ENCODE assay signal across 13 mouse cellular contexts in genomic region chr4:106922919-106923318, GRCm38 (mm10). TPM values are rescaled to one million over a fixed set of nuclear protein-coding genes. Genes with fewer than 3 reads are reported as not detected.
A peak's percentile ranks its signal among the peaks of the same experiment; 100 is the strongest.
DNase-seq lines count a peak whose midpoint lies in the region; ATAC-seq and TF ChIP-seq lines count a peak whose summit lies in the region.
"Had no signal": no experiment of that assay in that cellular context is flagged by ENCODE, and none has a peak within 500 bp of the region (broad histone marks: within the 10 kb centered on the region; RNA-seq: fewer than 3 reads in every experiment).

No protein-coding gene starts in this region.

- no peaks in the 10 kb centered on the region for H3K9me3 ChIP-seq in heart, embryonic 12.5 days (replicated peaks)
- H3K9me3 ChIP-seq in stomach, embryonic 14.5 days (ENCODE audit: control insufficient read depth, low read depth, low read length), result no peaks in the 10 kb centered on the region
- no peaks in the 10 kb centered on the region for H3K9me3 ChIP-seq in stomach, postnatal 0 days (ENCODE audit: control insufficient read depth, low read length)
- no peaks in the 10 kb centered on the region for H3K9me3 ChIP-seq in liver, embryonic 15.5 days (replicated peaks)
- H3K9me3 ChIP-seq: forebrain, embryonic 12.5 days; hindbrain, embryonic 15.5 days had no signal

- no peaks in the 10 kb centered on the region for H3K27me3 ChIP-seq in heart, embryonic 12.5 days (replicated peaks)
- H3K27me3 ChIP-seq in heart, adult 2 months (ENCODE audit: control insufficient read depth, insufficient read depth, low read length), result no peaks in the 10 kb centered on the region; the same call in 1 of the 2 replicates
- no peaks in the 10 kb centered on the region for H3K27me3 ChIP-seq in stomach, embryonic 14.5 days (ENCODE audit: control insufficient read depth, insufficient read depth, low read length)
- H3K27me3 ChIP-seq in stomach, postnatal 0 days (ENCODE audit: control insufficient read depth, insufficient read depth, low read length), result no peaks in the 10 kb centered on the region
- no peaks in the 10 kb centered on the region for H3K27me3 ChIP-seq in liver, embryonic 15.5 days
- H3K27me3 ChIP-seq: forebrain, embryonic 12.5 days; hindbrain, embryonic 15.5 days had no signal

- 49% methylated on average over 3 of the region's 3 CpGs for WGBS in heart, embryonic 12.5 days
- WGBS in heart, adult 2 months, result 64% methylated on average over 3 of the region's 3 CpGs
- 78% methylated on average over 3 of the region's 3 CpGs for WGBS in stomach, embryonic 14.5 days
- WGBS in stomach, postnatal 0 days, result 74% methylated on average over 3 of the region's 3 CpGs
- WGBS in liver, embryonic 15.5 days (ENCODE audit: insufficient replicate concordance), result 25% methylated on average over 3 of the region's 3 CpGs

- intact Hi-C loops in heart, adult 2 months (cut with DNase I), result no loop called here

- peak overlapping the region; percentile 25 for H3K27ac ChIP-seq in heart, embryonic 12.5 days (ENCODE audit: poor library complexity, severe bottlenecking)
- no peak overlapping the region for H3K27ac ChIP-seq in heart, adult 2 months
- no peak overlapping the region for H3K27ac ChIP-seq in stomach, embryonic 14.5 days (ENCODE audit: low read length)
- no peak overlapping the region for H3K27ac ChIP-seq in stomach, postnatal 0 days (replicated peaks)
- peak overlapping the region; percentile 84 for H3K27ac ChIP-seq in liver, embryonic 15.5 days (replicated peaks)
- H3K27ac ChIP-seq: forebrain, embryonic 12.5 days; hindbrain, embryonic 15.5 days had no signal

- H3K36me3 ChIP-seq in heart, embryonic 12.5 days, result peaks cover 81% of the 10 kb centered on the region
- H3K36me3 ChIP-seq in heart, adult 2 months (ENCODE audit: control insufficient read depth, insufficient read depth, low read length), result peaks cover 3% of the 10 kb centered on the region; the same call in 1 of the 2 replicates
- H3K36me3 ChIP-seq in stomach, embryonic 14.5 days (ENCODE audit: control insufficient read depth, insufficient read depth, low read length), result peaks cover 72% of the 10 kb centered on the region
- H3K36me3 ChIP-seq in stomach, postnatal 0 days (ENCODE audit: control insufficient read depth, insufficient read depth, low read length), result peaks cover 16% of the 10 kb centered on the region
- H3K36me3 ChIP-seq in liver, embryonic 15.5 days (replicated peaks), result peaks cover 90% of the 10 kb centered on the region

- peak overlapping the region; percentile 24 for H3K4me2 ChIP-seq in heart, embryonic 12.5 days
- H3K4me2 ChIP-seq in stomach, embryonic 14.5 days (replicated peaks; ENCODE audit: low read depth, low read length), result no peak overlapping the region
- no peak overlapping the region for H3K4me2 ChIP-seq in stomach, postnatal 0 days (replicated peaks; ENCODE audit: low read depth)
- H3K4me2 ChIP-seq in liver, embryonic 15.5 days, result peak overlapping the region; percentile 57
- H3K4me2 ChIP-seq: forebrain, embryonic 12.5 days; hindbrain, embryonic 15.5 days had no signal

- TF ChIP-seq CTCF in heart, adult 2 months (IDR thresholded peaks at IDR 0.05), result no peak
- TF ChIP-seq CTCF in stomach, postnatal 0 days (IDR thresholded peaks at IDR 0.05; ENCODE audit: low read depth), result no peak

- peaks cover 58% of the 10 kb centered on the region for H3K4me1 ChIP-seq in heart, embryonic 12.5 days (replicated peaks)
- peaks cover 5% of the 10 kb centered on the region; the same call in 1 of the 2 replicates for H3K4me1 ChIP-seq in heart, adult 2 months (ENCODE audit: control insufficient read depth, insufficient read depth, low read length)
- no peaks in the 10 kb centered on the region for H3K4me1 ChIP-seq in stomach, embryonic 14.5 days (ENCODE audit: control insufficient read depth, insufficient read depth, low read length)
- no peaks in the 10 kb centered on the region for H3K4me1 ChIP-seq in stomach, postnatal 0 days (replicated peaks; ENCODE audit: control insufficient read depth, insufficient read depth)
- H3K4me1 ChIP-seq in liver, embryonic 15.5 days (replicated peaks), result peaks cover 91% of the 10 kb centered on the region

- H3K79me2 ChIP-seq in heart, adult 2 months (replicated peaks; ENCODE audit: control insufficient read depth, insufficient read depth, low read length), result no peaks in the 10 kb centered on the region

- H3K9ac ChIP-seq in heart, embryonic 12.5 days, result 0 out of 2 replicates have a peak overlapping the region, but pooled peaks have one; percentile 11
- no peak overlapping the region for H3K9ac ChIP-seq in heart, adult 2 months (ENCODE audit: low read depth, low read length)
- no peak overlapping the region for H3K9ac ChIP-seq in stomach, embryonic 14.5 days (replicated peaks; ENCODE audit: low read depth, low read length)
- H3K9ac ChIP-seq in stomach, postnatal 0 days (ENCODE audit: low read length), result no peak overlapping the region
- H3K9ac ChIP-seq in liver, embryonic 15.5 days, result peak overlapping the region; percentile 31
- H3K9ac ChIP-seq: forebrain, embryonic 12.5 days; hindbrain, embryonic 15.5 days had no signal

- no peak for TF ChIP-seq EP300 in heart, adult 2 months (IDR thresholded peaks at IDR 0.05; ENCODE audit: insufficient read depth, low read depth, low read length)
- no peak for TF ChIP-seq EP300 in stomach, postnatal 0 days (optimal IDR thresholded peaks at IDR 0.05)

- no peak overlapping the region for H3K4me3 ChIP-seq in heart, embryonic 12.5 days
- H3K4me3 ChIP-seq in heart, adult 2 months, result no peak overlapping the region
- H3K4me3 ChIP-seq in stomach, embryonic 14.5 days (ENCODE audit: low read depth, low read length), result no peak overlapping the region
- H3K4me3 ChIP-seq in stomach, postnatal 0 days (ENCODE audit: low read depth, low read length), result no peak overlapping the region
- H3K4me3 ChIP-seq in liver, embryonic 15.5 days (replicated peaks), result peak overlapping the region; percentile 29
- H3K4me3 ChIP-seq: forebrain, embryonic 12.5 days; hindbrain, embryonic 15.5 days had no signal

- no peak for DNase-seq in heart, adult 2 months
- no peak for DNase-seq in stomach, postnatal 0 days (ENCODE audit: low spot score)
- DNase-seq in retina, embryonic 14.5 days (ENCODE audit: low spot score), result no peak
- no peak for DNase-seq in adrenal gland, postnatal 25 days
- DNase-seq in right cerebral cortex, postnatal 10 days (ENCODE audit: low spot score in 2 of 2), result no peak
- DNase-seq: B cell, adult 2 months; cerebellum, adult 9-10 months; right cerebral cortex, postnatal 4 days had no signal

- ATAC-seq in heart, embryonic 12.5 days (ENCODE audit: insufficient number of reproducible peaks, low FRiP score), result peak; percentile 88
- peak; percentile 71; the same call in 1 of the 2 replicates for ATAC-seq in stomach, embryonic 14.5 days (ENCODE audit: insufficient number of reproducible peaks, insufficient read depth, low FRiP score, low read depth)
- ATAC-seq in stomach, postnatal 0 days (ENCODE audit: low FRiP score, low TSS enrichment), result no peak
- ATAC-seq in liver, embryonic 15.5 days (ENCODE audit: insufficient read depth), result peak; percentile 96

- no peak for TF ChIP-seq POLR2A in heart, adult 2 months (IDR thresholded peaks at IDR 0.05; ENCODE audit: insufficient read depth, low read depth, low read length)

RNA-seq across cellular contexts. Expression of gene Ssbp3, which starts 12.4 kb away (rescaled TPM):
- 101 and 105 TPM in 2 replicates for polyA plus RNA-seq in heart, embryonic 12.5 days (2016; fragmentation: Nextera tagmentation; extraction: Ambion mirVana)
- total RNA-seq in heart, adult 2 months (2021), result 10 to 100 TPM; 37.3 to 39.0 TPM
- 26.1 and 26.6 TPM in 2 replicates for polyA plus RNA-seq in heart, adult 2 months (2012; rRNA removed)
- 79.9 and 83.9 TPM in 2 replicates for polyA plus RNA-seq in stomach, embryonic 14.5 days (2014; fragmentation: Nextera tagmentation; extraction: Ambion mirVana)
- polyA plus RNA-seq in stomach, postnatal 0 days (2015; fragmentation: Nextera tagmentation; extraction: Ambion mirVana), result 39.3 and 50.0 TPM in 2 replicates
- 45.7 and 50.5 TPM in 2 replicates for polyA plus RNA-seq in liver, embryonic 15.5 days (2015; fragmentation: Nextera tagmentation; extraction: Ambion mirVana)
- total RNA-seq in adrenal gland, postnatal 25 days (2021), result 70.8 and 82.6 TPM in 2 replicates

Comparison
In these comparisons a context has a peak if more than half of its experiments do, and no peak if none do; other contexts are left out.
1. H3K27ac ChIP-seq: peak in heart, embryonic 12.5 days (single experiment) and liver, embryonic 15.5 days (single experiment); none in heart, adult 2 months (single experiment), stomach, embryonic 14.5 days (single experiment) and stomach, postnatal 0 days (single experiment).
2. H3K9ac ChIP-seq: peak in heart, embryonic 12.5 days (single experiment) and liver, embryonic 15.5 days (single experiment); none in heart, adult 2 months (single experiment), stomach, embryonic 14.5 days (single experiment) and stomach, postnatal 0 days (single experiment).
3. H3K4me2 ChIP-seq: peak in heart, embryonic 12.5 days (single experiment) and liver, embryonic 15.5 days (single experiment); none in stomach, embryonic 14.5 days (single experiment) and stomach, postnatal 0 days (single experiment).